Mouse (Mus musculus) left cerebral cortex, adult 8-10 months (tissue): ENCODE data around the gene Fam229b. TPM values are rescaled to one million over a fixed set of nuclear protein-coding genes. Genes with fewer than 3 reads are reported as not detected.

Source experiments
- DNase-seq, 2 experiments: peaks; one replicate each; pipeline ENCODE4 v3.0.0; 2022; ENCODE audit warnings: low spot score in 2 of 2
- total RNA-seq, 4 experiments: library from RNA; stranded (reverse); gene quantifications; 2 replicates each; pipeline ENCODE4 v1.2.4; 2022

The Fam229b gene
- total RNA-seq, 4 experiments from 2014 or later, result 12.8 to 16.9 (median 15.3) TPM

DNA sequence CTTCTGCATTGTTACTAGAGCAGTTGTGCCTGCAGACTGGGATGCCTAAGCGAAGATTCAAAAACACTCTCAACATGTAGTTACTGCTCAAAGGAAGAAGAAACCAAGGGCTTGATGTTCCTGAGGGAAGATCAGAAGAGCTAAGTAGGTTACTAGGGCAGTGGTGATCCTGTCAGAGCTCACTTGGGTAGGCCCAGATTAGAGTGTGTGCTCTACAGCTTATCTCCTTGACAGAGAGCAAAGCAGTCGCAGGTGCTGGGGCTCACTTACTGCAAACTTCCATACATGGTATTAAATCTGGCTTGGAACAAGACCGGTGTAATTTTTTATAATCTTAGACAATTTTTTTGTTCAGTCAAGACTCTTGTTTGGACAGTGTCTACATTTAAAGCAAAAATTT lies 4.1 kb upstream of the Fam229b start:
- DNase-seq, result no peak

DNA sequence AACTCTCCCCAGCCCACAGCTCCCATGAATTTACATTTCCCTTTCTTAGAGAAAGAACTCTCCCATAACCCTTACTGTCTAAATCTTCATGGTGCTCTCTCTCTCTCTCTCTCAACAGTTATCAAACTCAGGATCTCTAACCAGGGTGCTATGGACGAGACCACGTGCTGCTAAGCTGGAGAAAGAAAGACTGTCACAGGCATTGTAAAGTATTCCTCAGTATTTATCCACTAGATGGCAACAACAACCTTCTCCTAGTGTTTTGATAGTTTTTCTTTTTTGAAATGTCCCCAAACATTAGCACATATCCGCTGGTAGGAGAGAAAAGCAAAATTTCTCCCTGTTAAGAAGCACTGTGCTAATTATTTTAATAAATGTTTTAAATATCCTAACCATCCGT lies 12.3 kb downstream of the Fam229b start:
- DNase-seq, result no peak

- DNase-seq, result no peak
Observed at GRCm38 (mm10) chr10:39109489-39109874, 24.2 kb downstream of the Fam229b start.

DNA sequence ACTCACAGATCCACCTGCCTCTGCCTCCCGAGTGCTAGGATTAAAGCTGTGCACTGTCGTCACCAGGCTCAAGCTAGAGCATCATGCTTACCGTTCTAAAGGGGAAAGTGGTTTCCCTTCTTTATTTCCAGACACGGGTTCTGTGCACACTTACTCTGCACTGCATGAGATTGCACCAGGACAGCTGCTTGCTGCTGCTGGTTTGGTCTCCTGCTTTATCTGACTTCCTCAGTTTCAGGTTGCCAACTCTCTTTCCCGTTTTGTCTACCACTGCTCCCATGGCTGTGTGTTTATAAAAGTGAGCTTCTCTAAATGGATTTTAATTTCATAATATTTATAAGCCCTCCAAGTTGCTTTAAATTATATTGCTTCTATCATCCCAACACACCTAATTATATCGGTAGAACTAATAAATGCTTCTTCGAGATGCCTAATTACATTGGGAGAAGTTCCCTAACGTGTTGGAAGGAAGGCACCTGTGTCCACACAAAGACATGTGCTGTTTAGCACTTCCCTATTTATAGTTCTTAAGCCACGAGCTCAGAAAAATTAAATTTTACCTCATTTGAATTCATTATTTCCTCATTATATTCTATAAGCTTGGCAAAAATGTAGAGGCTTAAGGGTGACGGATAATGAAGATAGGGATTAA lies 24.8 kb downstream of the Fam229b start:
- DNase-seq, result no peak

- no peak for DNase-seq
Observed at GRCm38 (mm10) chr10:39106935-39107334, 26.8 kb downstream of the Fam229b start.

DNA sequence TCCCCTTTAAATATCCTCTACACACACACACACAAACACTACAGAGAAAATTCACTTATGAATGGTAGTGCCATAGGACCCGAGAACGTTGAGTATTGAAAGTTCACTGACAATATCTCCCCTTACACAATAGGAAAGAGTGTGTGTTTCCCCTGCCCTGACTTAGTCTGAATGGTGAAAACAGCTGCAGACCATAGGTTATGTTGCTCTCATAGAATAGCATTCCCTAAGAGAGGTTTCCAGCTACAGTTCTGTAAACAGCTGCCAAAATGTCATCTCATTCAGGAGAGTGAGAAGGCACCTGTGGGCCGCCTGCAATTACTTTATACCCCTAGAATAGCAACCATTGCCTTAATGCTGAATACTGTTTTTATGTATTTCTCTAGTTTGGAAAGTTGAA lies 27.3 kb downstream of the Fam229b start:
- DNase-seq, result no peak

- DNase-seq, result no peak
Observed at GRCm38 (mm10) chr10:39104803-39105449, 28.8 kb downstream of the Fam229b start.

DNA sequence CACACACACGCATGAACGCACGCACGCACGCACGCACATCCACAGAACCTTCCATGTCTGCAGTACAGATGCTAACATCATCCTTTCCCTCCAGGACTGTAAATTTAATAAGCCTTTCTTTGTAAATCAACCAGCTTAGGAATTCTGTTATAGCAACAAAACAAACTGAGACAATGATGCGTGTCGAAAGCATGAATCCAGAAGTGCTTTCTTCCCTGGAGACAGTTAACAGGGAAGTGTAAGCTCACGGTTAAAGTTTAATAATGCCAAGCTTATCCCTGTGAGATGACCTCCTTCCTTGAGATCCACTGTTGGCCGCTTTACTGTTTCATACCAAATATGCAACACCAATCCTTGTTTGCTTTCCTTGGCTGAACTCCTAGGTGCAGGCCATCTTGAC lies 35.0 kb downstream of the Fam229b start:
- no peak for DNase-seq

GRCm38 (mm10) chr10:39096981-39097380 lies 36.7 kb downstream of the Fam229b start:
- peak in 1 of 2 experiments; percentile 3 for DNase-seq

DNA sequence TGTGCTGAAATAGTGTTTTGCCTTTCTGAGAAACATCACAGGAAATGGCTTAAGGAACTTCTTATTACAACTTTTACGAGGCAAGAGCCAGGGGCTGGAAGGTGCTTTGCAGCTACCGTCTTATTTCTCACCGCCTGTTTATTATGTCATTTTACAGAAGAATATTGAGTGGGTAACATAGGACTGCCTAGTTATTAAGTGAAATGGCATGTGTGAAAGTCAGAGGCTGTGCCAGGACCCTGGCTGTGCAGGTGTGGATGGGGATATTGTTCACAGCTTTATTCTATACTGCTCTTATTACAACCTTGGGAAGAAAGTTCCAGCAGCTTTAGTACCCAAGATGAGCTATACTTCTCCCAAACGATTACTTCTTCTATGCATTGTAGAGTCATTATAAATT lies 61.7 kb downstream of the Fam229b start:
- no peak for DNase-seq

Other genes starting within 250 kb of the Fam229b start
- gene Lama4, start 168.4 kb downstream of the Fam229b start, total RNA-seq, result 10 to 100 TPM in 2 of 4 experiments, 1 to 10 TPM in 2; 9.5 to 16.4 (median 11.6) TPM
- 1 to 10 TPM; 2.1 to 2.9 (median 2.2) TPM for gene Tube1, start 62 bp upstream of the Fam229b start, total RNA-seq
- under 1 TPM in 3 of 4 experiments, not detected in 1; 0.35 to 0.59 (median 0.55) TPM for gene Ccn6, start 29.9 kb upstream of the Fam229b start, total RNA-seq
- gene Fyn, start 234.9 kb upstream of the Fam229b start, total RNA-seq, result 100 to 1,000 TPM; 100 to 111 (median 108) TPM